Mouse (Mus musculus): Measurements from ENCODE around the gene Chrne.

The Chrne gene

DNA sequence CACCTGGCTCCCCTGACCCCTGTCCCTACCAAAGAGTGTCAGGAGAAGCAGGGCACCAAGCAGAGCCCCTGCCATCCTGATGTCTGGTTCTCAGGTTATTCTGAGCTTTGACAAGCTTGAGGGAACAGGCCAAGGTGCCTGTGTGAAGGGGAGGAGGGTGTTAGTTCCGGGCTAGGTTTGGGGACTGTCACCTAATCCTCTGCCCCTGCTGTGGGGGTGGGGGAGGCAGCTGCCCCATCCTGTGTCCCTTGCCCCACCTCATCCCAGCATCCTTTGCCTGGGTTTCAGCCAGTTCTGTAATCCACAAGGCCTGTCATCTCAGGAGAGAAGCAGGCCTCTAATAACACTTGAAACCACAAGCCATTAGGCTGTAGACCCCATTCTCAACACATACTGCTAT is at the start of gene Chrne:
Chrne (minus strand) TSS at position 116 of the 400 bp plus-strand sequence.
- DNase-seq, result no peak

DNA sequence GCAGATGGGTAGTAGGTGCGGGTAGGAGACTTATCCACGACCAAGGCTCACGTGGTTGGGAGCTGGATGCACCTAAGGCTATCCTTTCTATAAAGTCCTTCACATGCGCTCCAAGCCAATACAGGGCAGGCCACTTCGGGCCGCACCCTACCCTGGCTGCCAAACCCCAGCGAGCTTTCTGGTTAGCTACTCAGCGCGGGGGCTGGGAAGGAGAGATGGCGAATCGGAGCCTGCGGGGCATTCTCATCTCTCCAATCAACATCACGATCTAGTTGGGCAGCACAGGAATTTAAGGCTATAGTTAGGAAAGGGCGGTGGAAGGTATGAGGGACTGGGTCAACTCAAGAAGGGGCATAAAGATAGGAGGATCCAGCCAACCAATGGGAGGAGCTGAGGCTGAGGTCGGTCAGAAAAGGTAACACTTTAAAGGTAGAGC is 49.3 kb upstream of the Chrne start:
- no peak for DNase-seq

DNA sequence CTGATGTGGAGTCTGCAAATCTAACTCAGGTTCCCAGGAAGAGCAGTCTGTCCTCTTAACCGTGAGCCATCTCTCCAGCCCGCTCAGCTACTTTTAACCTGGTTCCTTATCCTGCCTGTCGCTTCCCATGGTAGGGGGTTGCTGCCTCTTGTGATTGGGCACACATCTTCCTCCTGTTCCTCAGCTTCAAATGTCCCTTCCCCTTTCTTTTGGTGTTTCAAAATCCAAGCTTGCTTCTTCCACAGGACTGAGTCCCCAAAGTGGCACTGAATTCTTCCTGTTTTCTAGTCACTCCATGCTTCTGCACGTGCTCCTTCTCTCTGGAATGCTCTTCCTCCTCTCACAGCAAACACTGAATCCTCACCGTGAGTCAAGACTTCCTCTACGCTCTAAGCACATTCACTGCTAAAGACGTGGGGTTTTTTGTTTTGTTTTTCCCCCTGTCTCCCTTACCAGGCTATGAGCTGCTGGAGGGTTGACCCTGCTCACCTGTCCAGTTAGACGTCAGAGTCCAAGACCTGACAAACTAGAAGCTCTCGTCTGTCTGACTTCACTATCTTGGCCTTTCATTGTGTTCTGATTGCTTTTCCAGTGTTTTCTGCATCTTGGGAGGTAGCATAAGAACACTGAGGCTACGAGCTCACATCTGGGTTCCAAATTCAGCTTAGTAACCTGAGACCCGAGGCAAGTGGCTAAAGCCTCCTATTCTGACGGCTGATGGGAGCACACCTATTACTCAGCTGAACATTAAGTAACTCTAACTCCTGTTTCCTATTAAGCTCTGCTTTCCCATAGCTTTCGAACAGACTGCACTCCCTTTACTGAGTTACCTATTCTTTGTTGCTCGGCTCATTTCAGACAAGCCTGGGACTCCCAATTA is 48.5 kb upstream of the Chrne start:
- DNase-seq, result no peak

DNA sequence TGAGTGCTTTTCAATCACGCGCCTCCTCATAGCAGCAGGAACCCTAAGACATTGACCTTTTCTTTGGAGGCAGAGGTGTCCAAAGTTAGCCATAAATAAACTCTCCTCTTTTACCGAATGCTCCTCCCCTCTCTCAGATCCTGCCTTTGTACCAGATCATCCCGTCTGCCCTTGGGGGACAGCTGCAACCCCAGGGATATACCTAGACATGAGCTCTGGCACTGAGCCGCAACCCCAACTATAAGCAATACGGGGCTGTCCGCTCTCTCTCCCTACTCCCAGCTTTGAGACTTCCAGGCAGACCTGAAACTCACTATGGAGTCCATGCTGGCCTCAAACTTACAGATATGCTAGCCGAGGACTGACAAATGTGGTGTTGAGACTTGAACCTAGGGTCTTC is 47.7 kb upstream of the Chrne start:
- no peak for DNase-seq

DNA sequence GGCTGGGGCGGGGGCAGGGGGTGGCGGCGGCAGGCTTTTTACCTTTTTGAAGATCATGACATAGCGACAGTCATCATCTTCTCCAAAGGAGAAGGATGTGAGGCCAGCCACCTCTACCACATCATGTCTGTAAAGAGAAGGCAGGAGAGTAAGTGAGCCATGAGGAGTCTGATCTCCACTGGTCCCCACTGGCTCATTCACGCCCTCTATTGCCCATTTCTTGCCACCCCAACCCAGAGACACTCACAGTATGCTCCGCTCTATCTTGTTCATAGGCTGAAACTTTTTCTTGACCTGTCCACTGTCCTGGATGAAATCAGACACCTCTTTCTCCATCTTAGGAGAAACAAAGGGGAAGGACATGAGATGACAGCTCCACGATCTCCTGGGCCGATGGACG is 45.7 kb upstream of the Chrne start:
- DNase-seq, result no peak

DNA sequence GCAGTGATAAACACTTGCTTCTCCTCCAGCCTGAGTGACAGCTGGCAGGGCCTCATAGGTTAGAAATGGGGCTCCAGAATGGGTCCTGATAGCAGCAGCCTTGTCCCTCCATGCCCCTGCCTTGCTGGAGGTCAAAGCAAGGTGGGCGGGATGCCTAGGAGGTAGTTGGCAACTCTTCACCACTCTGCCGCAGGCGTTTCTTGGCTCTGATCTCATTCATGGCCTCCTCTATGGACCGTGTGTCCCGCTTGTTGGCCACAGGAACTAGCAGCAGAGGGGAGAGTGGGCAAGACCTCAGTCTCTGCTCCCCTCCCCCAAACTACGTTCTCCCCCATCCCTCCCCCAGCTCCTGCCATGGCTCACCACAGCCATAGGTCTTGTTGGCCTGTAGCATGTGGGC is 44.9 kb upstream of the Chrne start:
- no peak for DNase-seq

DNA sequence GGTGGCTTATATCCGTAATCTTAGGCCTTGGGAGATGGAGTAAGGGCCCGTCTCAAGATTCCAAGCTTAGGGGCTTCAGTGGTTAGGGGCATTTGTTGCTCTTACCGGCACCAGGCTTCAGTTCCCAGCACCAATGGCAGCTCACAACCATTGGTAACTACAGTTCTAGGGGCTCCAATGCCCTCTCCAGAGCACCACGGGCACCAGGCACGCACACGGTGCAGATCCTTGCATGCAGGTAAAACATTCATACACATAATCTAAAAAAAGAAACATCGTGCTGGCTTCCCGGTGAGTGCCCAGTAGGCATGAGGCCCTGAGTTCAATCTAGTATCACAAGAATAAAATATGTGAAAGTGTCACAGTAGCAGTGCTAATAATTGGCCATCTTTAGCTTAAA is 44.1 kb upstream of the Chrne start:
- DNase-seq, result no peak

DNA sequence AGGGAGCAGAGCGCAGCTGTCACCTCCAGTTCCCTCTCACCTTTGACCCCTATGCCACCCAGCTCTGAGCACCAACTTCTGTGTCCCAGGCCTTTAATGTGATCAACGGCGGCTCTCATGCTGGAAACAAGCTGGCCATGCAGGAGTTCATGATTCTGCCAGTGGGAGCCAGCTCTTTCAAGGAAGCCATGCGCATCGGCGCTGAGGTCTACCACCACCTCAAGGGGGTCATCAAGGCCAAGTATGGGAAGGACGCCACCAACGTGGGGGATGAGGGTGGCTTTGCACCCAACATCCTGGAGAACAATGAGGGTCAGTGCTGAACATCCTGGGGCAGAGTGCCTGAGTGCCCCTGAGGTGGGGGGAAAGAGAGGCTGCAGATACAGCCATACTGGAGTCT is 41.6 kb upstream of the Chrne start:
- DNase-seq, result no peak

DNA sequence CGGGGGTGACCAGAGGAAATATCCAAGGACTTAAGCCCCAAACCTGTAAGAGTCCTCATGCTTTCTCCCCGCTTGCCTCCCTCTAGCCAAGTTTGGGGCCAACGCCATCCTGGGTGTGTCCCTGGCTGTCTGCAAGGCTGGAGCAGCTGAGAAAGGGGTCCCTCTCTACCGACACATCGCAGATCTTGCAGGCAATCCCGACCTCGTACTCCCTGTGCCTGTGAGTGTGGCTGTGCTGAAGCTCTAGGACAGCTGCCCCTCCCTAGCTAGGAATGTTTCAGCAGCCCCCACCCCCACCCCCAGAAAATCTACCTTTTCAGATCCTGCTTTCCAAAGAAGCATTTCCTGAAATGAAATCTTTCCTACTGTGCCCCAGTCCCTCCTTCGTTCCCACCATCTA is 39.9 kb upstream of the Chrne start:
- DNase-seq, result no peak

DNA sequence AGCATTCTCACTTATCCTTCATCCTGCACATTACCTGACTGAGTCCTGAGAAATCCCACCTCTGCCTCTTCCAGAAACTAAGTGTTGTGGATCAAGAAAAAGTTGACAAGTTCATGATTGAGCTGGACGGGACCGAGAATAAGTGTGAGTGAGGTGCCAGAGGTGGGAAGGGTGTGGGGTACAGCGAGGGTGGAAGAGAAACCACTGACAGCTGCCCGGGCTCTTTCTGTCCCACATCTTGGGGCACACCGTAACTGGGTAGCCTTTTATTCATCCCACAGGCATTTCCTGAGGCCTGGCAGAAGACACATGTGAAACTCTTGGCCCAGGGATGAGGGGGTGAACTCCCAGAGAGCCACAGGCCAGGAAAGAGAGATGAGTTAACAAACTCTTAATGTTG is 39.5 kb upstream of the Chrne start:
- no peak for DNase-seq

DNA sequence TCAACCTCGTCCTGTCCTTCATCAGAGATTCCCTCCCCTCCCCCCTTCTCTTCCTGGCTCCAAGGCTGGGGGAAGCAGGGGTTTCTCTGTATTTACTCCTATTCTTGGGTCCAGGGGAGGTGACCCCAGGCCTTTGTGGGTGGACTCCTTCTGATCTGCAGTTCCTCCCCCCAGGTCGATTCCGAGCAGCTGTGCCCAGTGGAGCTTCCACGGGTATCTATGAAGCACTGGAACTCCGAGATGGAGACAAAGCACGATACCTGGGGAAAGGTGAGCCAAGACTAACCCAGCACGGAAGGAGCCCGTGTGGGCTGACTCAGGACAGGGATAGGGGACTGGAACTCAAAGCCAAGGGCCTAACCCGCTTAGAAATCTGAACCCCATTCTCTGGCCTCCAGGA is 39.0 kb upstream of the Chrne start:
- DNase-seq, result no peak

DNA sequence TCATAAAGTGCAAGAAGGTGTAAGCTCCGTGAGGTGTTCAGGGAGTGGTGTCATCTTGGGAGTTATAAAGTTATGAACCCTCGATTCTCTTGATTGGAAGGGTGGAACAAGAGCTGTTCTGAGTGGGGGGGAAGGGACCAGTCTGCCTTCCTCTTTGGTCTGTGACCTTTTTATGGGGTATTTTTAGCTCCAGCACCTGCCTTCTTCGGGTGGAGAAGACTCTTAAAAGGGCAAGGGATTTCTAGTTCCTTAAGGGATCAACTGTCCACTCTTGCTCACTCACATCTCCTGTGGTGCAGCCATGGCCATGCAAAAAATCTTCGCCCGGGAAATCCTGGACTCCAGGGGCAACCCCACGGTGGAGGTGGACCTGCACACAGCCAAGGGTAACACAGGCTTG is 38.6 kb upstream of the Chrne start:
- no peak for DNase-seq

DNA sequence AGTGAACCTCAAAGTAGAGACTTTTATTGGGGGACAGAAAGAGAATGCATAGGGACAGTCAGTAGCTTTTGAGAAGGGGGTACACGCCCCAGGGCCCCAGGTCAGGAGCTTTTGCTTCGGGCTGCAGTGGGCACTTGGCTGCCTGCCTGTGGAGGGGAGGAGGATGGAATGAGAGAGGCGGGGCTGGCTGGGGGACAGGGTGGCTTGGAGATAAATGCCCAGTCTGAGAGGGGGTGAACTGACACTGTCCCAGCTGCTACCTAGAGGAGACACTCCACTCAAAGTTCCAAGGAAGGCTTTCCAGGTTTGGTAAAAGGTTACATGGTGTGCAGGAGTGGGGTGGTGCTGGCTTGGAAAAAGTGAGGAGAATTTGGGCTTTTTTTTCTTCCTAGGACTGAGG is 37.9 kb upstream of the Chrne start, which contains the start of gene Eno3:
Eno3 (plus strand) TSS at position 239 of the 400 bp plus-strand sequence.
- DNase-seq, result peak; percentile 39

DNA sequence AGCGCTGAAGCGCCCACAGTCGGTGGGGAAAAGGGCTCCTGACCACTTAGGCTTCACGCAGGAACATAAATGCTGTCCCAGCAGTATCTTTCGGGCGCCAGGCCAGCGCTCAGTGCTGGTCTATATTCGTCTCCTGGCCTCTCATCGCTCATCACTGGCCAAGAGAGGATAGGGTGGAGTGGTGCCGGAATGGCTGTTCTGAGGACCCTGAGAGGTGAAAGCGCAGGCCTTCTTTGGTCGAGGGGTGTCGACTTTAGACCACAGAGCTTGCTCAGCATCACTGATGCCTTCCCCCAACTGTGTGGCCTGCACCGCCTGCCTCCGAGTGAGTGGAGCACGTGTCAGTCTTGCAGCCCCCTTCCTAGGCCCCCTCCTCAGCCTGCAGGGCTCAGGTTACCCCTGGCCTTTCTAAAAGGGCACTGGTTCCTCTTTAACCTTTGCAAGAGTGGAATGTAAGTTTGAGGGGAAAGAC is 37.5 kb upstream of the Chrne start:
- peak; percentile 34 for DNase-seq

DNA sequence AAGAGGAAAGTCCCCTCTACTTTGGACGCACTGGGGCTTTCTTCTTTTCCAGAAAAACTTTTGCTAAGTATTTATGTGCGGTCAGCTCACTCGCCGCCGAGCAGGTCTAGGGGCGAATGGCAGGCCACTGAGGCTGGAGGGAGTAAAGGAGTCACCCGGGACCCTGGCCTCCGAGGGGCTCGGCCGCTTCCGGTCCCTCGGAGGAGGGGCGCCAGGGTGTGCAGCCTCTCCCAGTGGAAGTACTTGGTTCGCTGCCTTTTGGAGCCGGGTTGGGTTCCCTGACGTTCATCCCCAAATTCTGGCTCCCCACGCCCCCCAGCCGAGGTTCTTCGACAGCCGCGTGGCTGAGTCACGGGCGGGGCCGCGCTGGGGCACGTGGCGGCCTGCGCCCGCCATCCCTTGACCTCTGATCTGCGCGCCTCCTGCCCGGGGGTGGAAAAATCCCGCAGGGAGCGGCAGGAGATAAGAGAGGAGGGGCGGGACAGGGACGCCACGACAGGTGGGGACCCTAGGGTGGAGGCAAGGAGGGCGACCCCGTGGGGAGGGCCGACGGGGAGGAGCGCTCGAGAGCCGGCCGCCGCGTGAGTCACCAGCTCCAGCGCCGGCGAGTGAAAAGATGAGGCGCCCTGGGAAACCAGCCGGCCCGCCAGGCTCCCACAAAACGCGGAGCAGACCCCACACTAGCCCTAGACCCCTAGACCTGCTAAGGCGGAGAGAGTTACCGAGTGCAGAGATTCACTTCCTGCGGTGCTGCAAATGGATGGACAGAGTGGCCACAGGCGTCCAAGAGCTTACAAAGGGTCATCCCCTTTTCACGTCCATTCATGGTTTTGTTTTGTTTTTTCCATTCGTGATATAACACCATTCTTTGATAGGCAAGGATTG is 36.8 kb upstream of the Chrne start:
- DNase-seq, result peak; percentile 41

DNA sequence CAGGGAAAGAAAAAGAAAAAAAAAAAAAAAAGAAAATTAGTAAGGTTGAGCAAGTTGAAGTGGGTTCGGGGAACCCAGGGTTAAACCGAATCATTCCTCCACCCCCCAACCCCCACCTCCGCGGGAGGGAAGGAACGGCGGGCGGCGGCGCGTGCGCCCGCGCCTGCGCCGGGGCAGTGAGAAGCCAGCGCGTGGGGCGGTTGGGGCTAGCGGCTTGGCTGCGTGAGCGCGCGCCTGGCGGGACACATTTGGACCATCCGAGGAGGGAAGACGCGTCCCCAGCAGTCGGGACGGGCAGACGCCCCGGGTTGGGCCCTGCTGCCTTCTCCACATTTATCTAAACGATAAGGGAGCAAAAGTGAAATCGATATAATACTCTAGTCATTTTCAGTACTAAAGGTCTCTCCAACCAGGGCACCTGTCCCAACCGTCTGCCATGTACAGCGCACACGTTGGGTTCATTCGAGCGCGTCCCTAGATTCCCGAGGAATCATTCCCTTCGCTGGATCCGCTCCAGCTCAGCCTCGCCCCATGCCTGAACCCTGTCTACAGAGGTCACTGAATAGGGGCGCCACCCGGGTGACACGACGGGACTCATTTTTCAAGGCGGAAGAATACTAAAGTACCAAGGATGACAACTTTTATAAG is 36.0 kb upstream of the Chrne start:
- DNase-seq, result peak; percentile 80

DNA sequence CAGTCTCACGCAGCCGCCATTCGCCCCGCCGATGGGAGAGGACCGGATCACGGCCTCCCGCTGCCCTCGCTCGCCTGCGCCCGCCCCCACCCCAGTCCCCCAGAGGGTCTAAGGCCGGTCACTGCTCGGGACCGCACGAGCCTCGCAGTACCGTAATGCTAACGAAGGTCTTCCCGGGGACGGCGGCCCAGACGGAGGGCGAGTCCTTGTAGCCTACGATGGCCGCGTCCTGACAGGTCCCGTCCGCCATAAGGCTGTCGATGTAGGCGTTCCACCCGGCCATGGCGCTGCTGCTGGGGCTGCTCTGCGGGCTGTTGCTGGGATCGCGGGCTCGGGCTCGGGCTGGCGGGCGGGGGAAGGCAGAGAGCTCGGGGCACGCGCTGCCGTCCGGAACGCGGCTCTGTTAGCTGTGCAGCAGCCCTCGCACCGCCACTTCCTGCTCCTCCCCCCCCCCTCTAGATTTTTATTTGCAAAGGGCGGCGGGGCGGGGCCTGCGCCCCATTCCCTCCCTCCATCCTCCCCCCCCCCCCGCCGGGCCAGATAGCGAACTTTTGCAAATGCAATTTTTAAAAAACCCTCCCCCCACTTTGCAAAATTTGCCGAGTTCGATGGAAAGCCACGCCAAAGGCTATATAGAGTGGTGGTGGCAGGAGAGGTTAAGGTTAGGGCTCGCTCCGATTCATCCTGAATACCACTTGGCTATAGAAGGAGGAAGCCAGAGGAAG is 35.3 kb upstream of the Chrne start, which contains the start of gene Pfn1:
Pfn1 (minus strand) TSS at position 447 of the 725 bp plus-strand sequence.
- DNase-seq, result peak; percentile 72

DNA sequence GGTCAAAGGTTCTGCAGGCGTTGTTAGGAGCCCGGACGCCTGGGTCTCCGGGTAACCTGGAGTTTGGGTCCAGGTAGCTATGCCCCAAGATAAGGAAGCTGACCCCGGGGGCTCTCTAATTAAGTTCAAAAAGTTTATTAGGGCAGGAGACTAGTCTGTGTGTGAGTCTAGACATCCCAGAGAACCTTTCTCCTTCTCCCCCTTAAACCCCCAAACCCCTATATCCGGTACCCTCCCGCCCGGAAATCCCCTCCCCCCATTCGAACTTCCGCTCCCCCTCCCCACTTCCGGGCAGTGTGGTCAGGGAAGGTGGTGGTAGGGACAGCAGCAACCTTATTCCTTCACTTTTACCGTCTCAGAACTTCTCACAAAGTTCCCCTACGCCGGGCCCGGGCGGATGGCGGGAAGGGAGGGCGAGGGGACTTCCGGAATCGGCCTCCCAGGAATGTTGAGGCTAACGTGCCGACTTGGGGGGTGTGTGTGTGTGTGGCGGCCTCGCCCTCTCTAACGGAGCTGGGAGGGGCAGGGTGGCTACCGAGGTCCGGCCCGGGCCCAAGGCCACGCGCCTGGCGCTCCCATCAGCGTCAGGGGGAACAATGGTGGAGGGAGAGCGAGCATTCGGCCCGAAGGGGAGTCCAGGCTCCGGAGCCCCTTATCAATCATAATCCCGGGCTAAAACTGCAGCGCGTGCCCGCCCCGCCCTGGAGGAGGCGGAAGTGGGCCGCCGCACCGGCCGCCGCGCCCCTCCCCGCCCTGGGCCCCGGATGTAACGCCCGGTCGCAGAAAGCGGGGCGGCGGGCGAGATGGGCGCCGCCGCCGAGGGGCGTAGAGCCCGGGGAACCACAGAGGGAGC is 34.6 kb upstream of the Chrne start:
- peak; percentile 22 for DNase-seq

DNA sequence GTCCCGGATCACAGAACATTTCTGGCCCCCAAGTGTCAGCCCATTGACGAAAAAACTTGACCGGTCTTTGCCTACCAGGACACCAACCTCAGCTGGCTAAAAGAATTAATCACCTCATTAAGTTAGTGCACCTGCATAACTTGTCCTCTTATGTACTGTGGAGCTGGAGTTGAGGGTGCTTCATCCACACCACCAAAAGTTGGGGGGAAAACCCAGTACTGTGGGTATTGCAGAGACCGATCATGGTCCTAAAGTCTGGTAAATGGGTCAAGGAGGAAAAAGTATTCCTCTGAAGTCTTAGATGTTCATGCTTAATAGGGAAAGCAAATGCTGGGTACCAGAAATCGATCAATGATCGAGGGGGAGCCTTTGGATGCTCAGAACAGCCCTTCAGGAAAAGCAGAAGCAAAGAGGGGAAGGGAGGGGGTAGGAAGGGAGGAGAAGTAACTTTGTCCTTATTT is 33.9 kb upstream of the Chrne start:
- DNase-seq, result peak; percentile 24

DNA sequence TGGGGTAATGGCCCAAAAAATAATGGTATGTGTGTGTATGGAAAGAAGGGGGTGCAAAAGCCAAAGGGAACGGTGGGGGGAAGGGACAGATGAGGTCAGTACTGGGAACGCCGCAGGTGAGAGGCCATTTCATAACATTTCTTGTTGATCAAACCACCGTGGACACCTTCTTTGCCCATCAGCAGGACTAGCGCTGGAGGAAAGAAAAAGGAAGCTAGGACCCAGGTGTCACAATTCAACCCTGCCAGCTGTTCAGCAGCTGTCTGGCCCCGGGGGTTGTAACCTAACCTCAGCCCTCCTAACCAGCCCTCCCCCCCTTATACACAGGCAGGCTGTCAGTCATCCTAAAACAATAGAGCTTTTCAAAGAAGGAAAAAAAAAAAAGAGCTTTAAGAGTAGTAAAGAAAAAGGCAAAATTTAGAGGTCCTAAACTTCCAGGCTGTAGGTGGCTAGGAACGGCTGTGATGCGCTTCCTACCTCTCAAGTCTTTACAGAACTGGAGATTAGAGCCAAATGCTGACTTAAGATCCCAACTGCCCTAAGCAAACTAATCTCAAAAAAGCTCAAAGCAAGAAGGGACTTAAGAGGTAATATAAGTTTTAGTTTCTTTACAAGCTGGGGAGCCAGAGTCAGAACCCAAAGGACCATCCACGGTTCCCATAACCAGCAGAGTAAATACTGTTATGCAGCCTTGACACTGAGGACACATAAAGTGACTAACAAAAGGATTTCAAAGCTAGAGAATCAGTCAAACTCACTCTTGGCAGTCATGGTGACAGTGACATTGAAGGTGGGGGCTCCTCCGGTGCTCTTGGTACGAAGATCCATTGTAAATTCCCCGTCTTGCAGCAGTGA is 33.2 kb upstream of the Chrne start:
- peak; percentile 24 for DNase-seq
